Mouse (Mus musculus) ovary, postnatal 14 days (tissue): ENCODE data around the gene Klra7.
"Not testable (repeated sequence)": the region's sequence is repeated elsewhere in the genome, so short reads cannot be mapped to it uniquely, and the experiment has no call there.

ENCODE experiments used
- DNase-seq: peaks from one replicate; pipeline ENCODE4 v3.0.0; 2022; ENCODE audit warnings: low spot score

Gene Klra7

DNA sequence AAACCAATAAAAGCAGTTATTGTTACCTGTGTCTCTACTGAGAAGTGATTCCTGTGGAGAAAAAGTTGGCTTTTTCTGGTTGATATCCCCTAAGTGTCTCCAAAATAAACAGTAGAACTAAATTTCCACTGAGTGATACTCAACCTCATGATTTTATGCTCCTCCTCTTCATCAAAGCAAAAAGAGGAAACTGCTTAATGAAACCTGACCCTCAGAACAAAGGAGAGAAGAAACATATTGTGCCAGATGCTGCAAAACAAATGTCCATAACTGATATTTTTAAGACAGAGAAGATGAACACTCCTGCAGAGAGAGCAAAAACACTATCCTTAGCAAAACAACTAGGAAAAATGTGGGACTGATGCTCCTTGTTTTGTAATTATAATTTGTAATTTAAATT lies at the start of gene Klra7:
Klra7 (minus strand) TSS at position 101 of the 400 bp plus-strand sequence.
- no peak for DNase-seq

DNA sequence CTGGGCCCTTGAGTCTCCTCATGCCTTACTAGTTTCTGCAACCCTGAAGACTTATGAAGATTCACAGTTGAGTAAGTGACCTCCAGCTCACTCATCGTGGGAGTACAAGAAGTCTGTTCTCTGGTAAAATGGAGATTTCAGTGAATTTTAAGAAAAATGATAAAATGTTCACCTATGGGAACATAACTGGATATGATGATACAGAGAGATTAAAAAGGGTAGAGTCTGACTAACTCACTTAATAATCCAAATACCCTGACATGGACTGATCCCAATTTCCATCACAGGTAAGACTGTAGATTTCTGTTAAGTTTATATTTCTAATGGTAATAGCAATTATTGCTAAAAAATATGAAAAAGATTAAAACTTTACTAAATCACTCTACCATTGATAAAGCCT lies 48.7 kb upstream of the Klra7 start, which contains the start of gene Klra10:
Klra10 (minus strand) TSS at position 101 of the 400 bp plus-strand sequence.
- DNase-seq = not testable (repeated sequence)

DNA sequence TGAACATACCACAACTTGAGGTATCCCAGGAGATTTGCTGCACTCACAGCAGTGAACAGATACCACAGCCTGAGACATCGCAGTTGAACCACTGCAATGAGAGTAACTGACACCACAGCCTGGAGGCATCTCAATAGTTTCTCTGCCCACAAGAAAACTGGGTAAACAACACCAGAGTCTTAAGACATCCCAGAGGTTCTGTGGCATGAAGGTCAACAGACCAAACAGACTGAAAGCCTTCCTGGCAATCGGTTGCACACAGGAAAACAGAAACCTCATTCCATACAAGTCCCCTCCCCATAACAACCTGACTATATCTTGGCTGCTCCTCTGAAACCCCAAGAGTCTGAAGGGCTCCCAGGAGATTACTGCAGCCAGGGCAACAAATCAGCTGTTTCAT lies 22.2 kb upstream of the Klra7 start:
- DNase-seq = no peak

DNA sequence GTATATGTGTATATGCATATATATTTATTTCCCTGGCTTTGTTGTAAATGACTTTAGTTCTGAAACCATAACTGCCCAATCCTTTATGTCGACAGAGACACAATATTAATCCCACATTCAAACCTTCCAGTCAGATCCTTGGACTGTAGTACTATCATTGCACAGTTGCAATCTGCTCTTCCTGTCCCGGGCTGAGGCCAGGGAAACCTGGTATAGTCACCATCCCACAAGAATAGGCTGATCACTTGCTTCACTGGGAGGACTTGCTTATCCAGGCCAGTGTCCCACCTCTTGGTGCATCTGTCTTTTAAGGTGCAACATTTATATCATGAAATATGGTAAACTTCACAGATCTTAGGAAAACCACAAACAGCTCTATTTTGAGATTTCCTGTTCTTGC lies 4.4 kb upstream of the Klra7 start:
- no peak for DNase-seq

DNA sequence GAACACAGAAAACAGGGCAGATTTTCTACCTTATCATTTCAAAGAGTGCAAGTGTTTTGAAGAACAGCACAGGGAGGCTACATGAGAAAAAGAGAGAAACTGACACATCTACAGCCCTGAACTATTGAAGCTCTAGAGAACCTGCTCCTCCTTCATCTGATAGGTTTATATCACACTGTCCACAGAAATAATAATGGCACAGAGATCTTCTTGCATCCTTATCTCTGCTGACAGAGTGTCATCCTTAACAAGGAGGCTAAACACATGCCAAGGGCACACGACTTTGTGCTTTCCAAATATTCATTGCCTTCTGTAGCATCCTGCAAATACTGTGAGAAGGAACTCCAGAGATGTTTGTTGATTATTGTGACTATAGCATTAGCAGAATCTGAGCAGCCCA lies 3.5 kb upstream of the Klra7 start:
- no peak for DNase-seq

DNA sequence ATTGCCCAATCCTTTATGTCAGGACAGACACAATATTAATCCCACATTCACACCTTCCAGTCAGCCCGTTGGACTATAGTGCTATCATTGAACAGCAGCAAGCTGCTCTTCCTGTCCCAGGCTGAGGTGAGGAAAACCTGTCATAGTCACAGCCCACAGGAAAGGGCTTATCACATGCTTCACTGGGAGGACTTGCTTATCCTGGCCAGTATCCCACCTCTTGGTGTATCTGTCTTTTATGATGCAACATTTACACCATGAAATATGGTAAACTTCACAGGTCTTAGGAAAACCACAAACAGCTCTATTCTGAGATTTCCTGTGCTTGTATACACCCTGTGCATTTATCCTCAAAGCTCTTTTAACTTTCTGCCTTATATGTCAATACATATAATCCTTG lies 35.7 kb downstream of the Klra7 start:
- DNase-seq = not testable (repeated sequence)

DNA sequence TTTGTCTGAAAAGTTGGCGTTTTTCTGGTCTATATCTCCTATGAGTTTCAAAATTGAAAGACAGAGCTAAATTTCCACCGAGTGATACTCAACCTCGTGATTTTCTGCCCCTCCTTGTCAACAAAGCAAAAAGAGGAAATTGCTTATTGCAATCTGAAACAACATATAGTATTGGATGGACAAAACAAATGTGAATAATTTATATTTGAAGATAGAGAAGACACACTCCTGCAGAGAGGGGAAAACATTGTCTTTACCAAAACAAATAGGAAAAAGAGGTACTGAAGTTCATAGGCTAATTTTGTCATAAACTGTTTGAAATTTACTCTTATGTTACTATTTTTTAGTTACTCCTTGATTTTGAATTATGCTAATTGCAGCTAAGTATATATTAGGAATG lies 40.1 kb downstream of the Klra7 start, which contains the start of gene Klra9:
Klra9 (minus strand) TSS at position 101 of the 400 bp plus-strand sequence.
- not testable (repeated sequence) for DNase-seq
